Mouse (Mus musculus) embryonic facial prominence, embryonic 13.5 days (tissue): ENCODE measurements around the gene Hoxa7. TPM values are rescaled to one million over a fixed set of nuclear protein-coding genes. Genes with fewer than 3 reads are reported as not detected.

Experiments
- ATAC-seq: fragments of 200-750 bp; cut with Nextera tagmentation; 2 replicates; pipeline ENCODE4 v1.8.0; 2017; ENCODE audit warnings: low read depth; ENCODE audit not compliant: insufficient number of reproducible peaks, insufficient read depth, low FRiP score, low TSS enrichment
- H3K27ac ChIP-seq: fragments of 300-500 bp; sonication (generic); 2 replicates; pipeline ENCODE4 v1.5.1; 2015; ENCODE audit warnings: moderate library complexity, mild to moderate bottlenecking, inconsistent platforms
- H3K27me3 ChIP-seq: fragments of 300-500 bp; sonication (generic); 2 replicates; pipeline ENCODE4 v1.6.1; 2015; ENCODE audit warnings: mild to moderate bottlenecking, inconsistent platforms
- H3K36me3 ChIP-seq: fragments of 300-500 bp; sonication (generic); 2 replicates; pipeline ENCODE4 v1.6.1; 2015; ENCODE audit warnings: mild to moderate bottlenecking, inconsistent platforms
- H3K4me1 ChIP-seq: fragments of 300-500 bp; sonication (generic); 2 replicates; pipeline ENCODE4 v1.6.1; 2015; ENCODE audit warnings: inconsistent platforms
- H3K4me2 ChIP-seq: fragments of 300-500 bp; sonication (generic); 2 replicates; pipeline ENCODE4 v1.6.1; 2015; ENCODE audit warnings: moderate library complexity, mild to moderate bottlenecking, inconsistent platforms
- H3K4me3 ChIP-seq: fragments of 300-500 bp; sonication (generic); 2 replicates; pipeline ENCODE4 v1.5.1; 2015; ENCODE audit warnings: mild to moderate bottlenecking, inconsistent platforms
- H3K9ac ChIP-seq: fragments of 300-500 bp; sonication (generic); 2 replicates; pipeline ENCODE4 v1.6.1; 2015; ENCODE audit warnings: mild to moderate bottlenecking, inconsistent platforms
- H3K9me3 ChIP-seq: fragments of 300-500 bp; sonication (generic); 2 replicates; pipeline ENCODE4 v1.6.1; 2016; ENCODE audit warnings: inconsistent platforms
- WGBS: fragments of 180-500 bp; shearing (Covaris S2); methylation state at CpG from one replicate; pipeline ENCODE4 v1.1.7; 2015; ENCODE audit warnings: mixed read lengths; 5-methylcytosine and 5-hydroxymethylcytosine counted together
- polyA plus RNA-seq: library from polyadenylated mRNA; unstranded; fragments of >200 nt; fragmentation: Nextera tagmentation; extraction: Ambion mirVana; gene quantifications from 2 replicates; pipeline ENCODE4 v1.2.1, GENCODE M21; 2015

Gene Hoxa7
- polyA plus RNA-seq, 1 experiment from 2014 or later = not detected

GRCm38 (mm10) chr6:52171938-52172337 is 49.7 kb downstream of the Hoxa7 start:
- Histone ChIP-seq H3K36me3 (no peaks in the 10 kb centered on the region), H3K4me1 (peaks cover 13% of the 10 kb centered on the region), H3K9ac (no peak overlapping the region), H3K27me3 (peaks cover 99% of the 10 kb centered on the region), H3K4me2 (peak overlapping the region; percentile 48), H3K27ac (no peak overlapping the region), H3K4me3 (no peak overlapping the region), H3K9me3 (no peaks in the 10 kb centered on the region)
- ATAC-seq = no peak
- WGBS = 4% methylated on average over 7 of the region's 7 CpGs

- 9% methylated on average over 4 of the region's 4 CpGs for WGBS
- Histone ChIP-seq H3K9me3 (no peaks in the 10 kb centered on the region), H3K4me3 (no peak overlapping the region), H3K27ac (no peak overlapping the region), H3K4me2 (no peak overlapping the region), H3K4me1 (peaks cover 13% of the 10 kb centered on the region), H3K9ac (no peak overlapping the region), H3K27me3 (peaks cover 99% of the 10 kb centered on the region), H3K36me3 (no peaks in the 10 kb centered on the region)
- no peak for ATAC-seq
Observed at GRCm38 (mm10) chr6:52171331-52171730, 50.3 kb downstream of the Hoxa7 start.

- Histone ChIP-seq H3K9ac (no peak overlapping the region), H3K4me3 (no peak overlapping the region), H3K4me2 (no peak overlapping the region), H3K27ac (no peak overlapping the region), H3K36me3 (no peaks in the 10 kb centered on the region), H3K27me3 (peaks cover 99% of the 10 kb centered on the region), H3K4me1 (peaks cover 13% of the 10 kb centered on the region), H3K9me3 (no peaks in the 10 kb centered on the region)
- WGBS = 9% methylated on average over 5 of the region's 5 CpGs
- ATAC-seq = no peak
Observed at GRCm38 (mm10) chr6:52170898-52171223, 50.8 kb downstream of the Hoxa7 start.

- H3K9me3 ChIP-seq = no peaks in the 10 kb centered on the region
- H3K27ac ChIP-seq = no peak overlapping the region
- H3K36me3 ChIP-seq = no peaks in the 10 kb centered on the region
- H3K27me3 ChIP-seq = peaks cover 99% of the 10 kb centered on the region
- H3K9ac ChIP-seq = no peak overlapping the region
- 2% methylated on average over 40 of the region's 40 CpGs for WGBS
- H3K4me1 ChIP-seq = peaks cover 13% of the 10 kb centered on the region
- H3K4me2 ChIP-seq = no peak overlapping the region
- no peak overlapping the region for H3K4me3 ChIP-seq
- no peak for ATAC-seq
Observed at GRCm38 (mm10) chr6:52170166-52170897, 51.3 kb downstream of the Hoxa7 start.

- 5% methylated on average over 16 of the region's 16 CpGs for WGBS
- no peak for ATAC-seq
- Histone ChIP-seq H3K4me2 (no peak overlapping the region), H3K4me3 (no peak overlapping the region), H3K9ac (no peak overlapping the region), H3K27me3 (peaks cover 99% of the 10 kb centered on the region), H3K36me3 (no peaks in the 10 kb centered on the region), H3K9me3 (no peaks in the 10 kb centered on the region), H3K4me1 (peaks cover 13% of the 10 kb centered on the region), H3K27ac (no peak overlapping the region)
Observed at GRCm38 (mm10) chr6:52169499-52170165, 52.0 kb downstream of the Hoxa7 start.

GRCm38 (mm10) chr6:52168191-52169055 is 53.2 kb downstream of the Hoxa7 start:
- no peak overlapping the region for H3K4me3 ChIP-seq
- H3K36me3 ChIP-seq = no peaks in the 10 kb centered on the region
- no peak for ATAC-seq
- peaks cover 99% of the 10 kb centered on the region for H3K27me3 ChIP-seq
- no peaks in the 10 kb centered on the region for H3K9me3 ChIP-seq
- H3K9ac ChIP-seq = no peak overlapping the region
- peaks cover 13% of the 10 kb centered on the region for H3K4me1 ChIP-seq
- no peak overlapping the region for H3K4me2 ChIP-seq
- WGBS = 3% methylated on average over 42 of the region's 42 CpGs
- no peak overlapping the region for H3K27ac ChIP-seq

- Histone ChIP-seq H3K9me3 (no peaks in the 10 kb centered on the region), H3K27me3 (peaks cover 99% of the 10 kb centered on the region), H3K36me3 (no peaks in the 10 kb centered on the region), H3K4me3 (no peak overlapping the region), H3K9ac (no peak overlapping the region), H3K27ac (no peak overlapping the region), H3K4me1 (peaks cover 11% of the 10 kb centered on the region), H3K4me2 (no peak overlapping the region)
- 3% methylated on average over 14 of the region's 14 CpGs for WGBS
- no peak for ATAC-seq
Observed at GRCm38 (mm10) chr6:52167736-52168161, 53.9 kb downstream of the Hoxa7 start.

GRCm38 (mm10) chr6:52167176-52167575 is 54.5 kb downstream of the Hoxa7 start:
- 4% methylated on average over 1 of the region's 1 CpGs for WGBS
- no peak for ATAC-seq

GRCm38 (mm10) chr6:52166431-52167077 is 55.1 kb downstream of the Hoxa7 start:
- H3K27ac ChIP-seq = no peak overlapping the region
- H3K9ac ChIP-seq = no peak overlapping the region
- H3K36me3 ChIP-seq = no peaks in the 10 kb centered on the region
- H3K27me3 ChIP-seq = peaks cover 98% of the 10 kb centered on the region
- H3K4me1 ChIP-seq = peaks cover 5% of the 10 kb centered on the region; the same call in 1 of the 2 replicates
- no peak for ATAC-seq
- 3% methylated on average over 4 of the region's 4 CpGs for WGBS
- no peak overlapping the region for H3K4me3 ChIP-seq
- no peak overlapping the region for H3K4me2 ChIP-seq
- H3K9me3 ChIP-seq = no peaks in the 10 kb centered on the region

More at GRCm38 (mm10) chr6:52167176-52167575, 54.5 kb downstream of the Hoxa7 start:
- no peak overlapping the region for H3K4me2 ChIP-seq
- H3K4me1 ChIP-seq = peaks cover 5% of the 10 kb centered on the region; the same call in 1 of the 2 replicates
- H3K4me3 ChIP-seq = no peak overlapping the region
- H3K9ac ChIP-seq = no peak overlapping the region
- H3K9me3 ChIP-seq = no peaks in the 10 kb centered on the region
- H3K27me3 ChIP-seq = peaks cover 98% of the 10 kb centered on the region
- H3K27ac ChIP-seq = no peak overlapping the region
- no peaks in the 10 kb centered on the region for H3K36me3 ChIP-seq

- H3K27ac ChIP-seq = no peak overlapping the region
- ATAC-seq = no peak
- H3K36me3 ChIP-seq = no peaks in the 10 kb centered on the region
- peaks cover 5% of the 10 kb centered on the region; the same call in 1 of the 2 replicates for H3K4me1 ChIP-seq
- H3K27me3 ChIP-seq = peaks cover 97% of the 10 kb centered on the region
- H3K9me3 ChIP-seq = no peaks in the 10 kb centered on the region
- no peak overlapping the region for H3K4me2 ChIP-seq
- no peak overlapping the region for H3K4me3 ChIP-seq
- under 1% methylated on average over 28 of the region's 28 CpGs for WGBS
- H3K9ac ChIP-seq = no peak overlapping the region
Observed at GRCm38 (mm10) chr6:52165441-52166370, 55.9 kb downstream of the Hoxa7 start.
